Mouse (Mus musculus) hindbrain, embryonic 11.5 days (tissue): ENCODE results near the gene Pola2. TPM values are rescaled to one million over a fixed set of nuclear protein-coding genes. Genes with fewer than 3 reads are reported as not detected.

Source experiments
- ATAC-seq: fragments of 200-750 bp; cut with Nextera tagmentation; 2 replicates; pipeline ENCODE4 v1.8.0; 2017; ENCODE audit warnings: mild to moderate bottlenecking, moderate TSS enrichment, moderate library complexity; ENCODE audit not compliant: low FRiP score
- DNase-seq: peaks from one replicate; pipeline ENCODE4 v3.0.0-alpha.2; 2015; ENCODE audit warnings: low spot score
- H3K27ac ChIP-seq: fragments of 300-500 bp; sonication (generic); 2 replicates; pipeline ENCODE4 v1.5.1; 2014; ENCODE audit warnings: mild to moderate bottlenecking, low read depth, low read length
- H3K27me3 ChIP-seq: fragments of 300-500 bp; sonication (generic); 2 replicates; pipeline ENCODE4 v1.6.1; 2014; ENCODE audit warnings: mild to moderate bottlenecking, low read length, moderate library complexity, mixed read lengths; ENCODE audit not compliant: control insufficient read depth, insufficient read depth
- H3K36me3 ChIP-seq: fragments of 300-500 bp; sonication (generic); 2 replicates; pipeline ENCODE4 v1.6.1; 2014; ENCODE audit warnings: mild to moderate bottlenecking, low read length, moderate library complexity, mixed read lengths; ENCODE audit not compliant: control insufficient read depth, insufficient read depth
- H3K4me1 ChIP-seq: fragments of 300-500 bp; sonication (generic); replicated peaks from 2 replicates; pipeline ENCODE4 v1.6.1; 2014; ENCODE audit warnings: low read length, mixed read lengths; ENCODE audit not compliant: control insufficient read depth, insufficient read depth
- H3K4me2 ChIP-seq: fragments of 300-500 bp; sonication (generic); replicated peaks from 2 replicates; pipeline ENCODE4 v1.6.1; 2014; ENCODE audit warnings: mild to moderate bottlenecking, low read depth, low read length
- H3K4me3 ChIP-seq: fragments of 300-500 bp; sonication (generic); 2 replicates; pipeline ENCODE4 v1.5.1; 2014; ENCODE audit warnings: low read depth, low read length
- H3K9ac ChIP-seq: fragments of 300-500 bp; sonication (generic); 2 replicates; pipeline ENCODE4 v1.6.1; 2014; ENCODE audit warnings: low read depth, low read length
- H3K9me3 ChIP-seq: fragments of 300-500 bp; sonication (generic); 2 replicates; pipeline ENCODE4 v1.6.1; 2016; ENCODE audit warnings: low read length; ENCODE audit not compliant: control insufficient read depth
- WGBS: fragments of 180-500 bp; shearing (Covaris S2); extraction: QIAGEN DNeasy Blood & Tissue Kit; methylation state at CpG from one replicate; pipeline ENCODE4 v1.1.7; 2014; 5-methylcytosine and 5-hydroxymethylcytosine counted together
- polyA plus RNA-seq: library from polyadenylated mRNA; unstranded; fragments of >200 nt; fragmentation: Nextera tagmentation; extraction: Ambion mirVana; gene quantifications from 2 replicates; pipeline ENCODE4 v1.2.1, GENCODE M21; 2014

The Pola2 gene
- polyA plus RNA-seq, 1 experiment from 2014 or later: 67.7 TPM

- Histone ChIP-seq H3K4me2 (no peak overlapping the region), H3K9me3 (no peaks in the 10 kb centered on the region), H3K9ac (no peak overlapping the region), H3K4me1 (no peaks in the 10 kb centered on the region), H3K36me3 (no peaks in the 10 kb centered on the region), H3K4me3 (no peak overlapping the region), H3K27ac (no peak overlapping the region), H3K27me3 (no peaks in the 10 kb centered on the region)
- no peak for DNase-seq
- no peak for ATAC-seq
- 83% methylated on average over 3 of the region's 3 CpGs for WGBS
Observed at GRCm38 (mm10) chr19:5977717-5978116, 13.7 kb upstream of the Pola2 start.

GRCm38 (mm10) chr19:5975676-5976075 lies 11.7 kb upstream of the Pola2 start:
- WGBS: 84% methylated on average over 4 of the region's 4 CpGs
- H3K9ac ChIP-seq: no peak overlapping the region
- H3K27ac ChIP-seq: no peak overlapping the region
- no peak overlapping the region for H3K4me2 ChIP-seq
- no peak overlapping the region for H3K4me3 ChIP-seq
- no peaks in the 10 kb centered on the region for H3K4me1 ChIP-seq
- H3K36me3 ChIP-seq: no peaks in the 10 kb centered on the region
- H3K27me3 ChIP-seq: no peaks in the 10 kb centered on the region
- ATAC-seq (no peak), DNase-seq (no peak)
- H3K9me3 ChIP-seq: no peaks in the 10 kb centered on the region

GRCm38 (mm10) chr19:5975112-5975511 lies 11.1 kb upstream of the Pola2 start:
- 77% methylated on average over 4 of the region's 4 CpGs for WGBS
- H3K9me3 ChIP-seq: no peaks in the 10 kb centered on the region
- no peak overlapping the region for H3K4me3 ChIP-seq

GRCm38 (mm10) chr19:5967664-5968063 lies 3.7 kb upstream of the Pola2 start:
- Histone ChIP-seq H3K36me3 (no peaks in the 10 kb centered on the region), H3K27ac (no peak overlapping the region), H3K4me1 (0 out of 2 replicates have a peak, but pooled peaks cover under 1% of the 10 kb centered on the region), H3K9ac (no peak overlapping the region), H3K27me3 (no peaks in the 10 kb centered on the region), H3K4me3 (no peak overlapping the region), H3K4me2 (no peak overlapping the region), H3K9me3 (no peaks in the 10 kb centered on the region)
- DNase-seq: no peak
- 86% methylated on average over 10 of the region's 10 CpGs for WGBS
- no peak for ATAC-seq

More at GRCm38 (mm10) chr19:5975112-5975511, 11.1 kb upstream of the Pola2 start:
- Histone ChIP-seq H3K27ac (no peak overlapping the region), H3K4me2 (no peak overlapping the region), H3K27me3 (no peaks in the 10 kb centered on the region), H3K9ac (no peak overlapping the region), H3K4me1 (no peaks in the 10 kb centered on the region), H3K36me3 (no peaks in the 10 kb centered on the region)
- ATAC-seq: no peak
- no peak for DNase-seq

GRCm38 (mm10) chr19:5966786-5967185 lies 2.8 kb upstream of the Pola2 start:
- H3K9me3 ChIP-seq: no peaks in the 10 kb centered on the region
- H3K27me3 ChIP-seq: no peaks in the 10 kb centered on the region
- H3K4me2 ChIP-seq: no peak overlapping the region
- no peak overlapping the region for H3K27ac ChIP-seq
- H3K4me3 ChIP-seq: no peak overlapping the region
- no peak overlapping the region for H3K9ac ChIP-seq
- DNase-seq (no peak), ATAC-seq (no peak)
- H3K36me3 ChIP-seq: no peaks in the 10 kb centered on the region
- WGBS: 66% methylated on average over 6 of the region's 6 CpGs
- 0 out of 2 replicates have a peak, but pooled peaks cover 4% of the 10 kb centered on the region for H3K4me1 ChIP-seq

- H3K4me2 ChIP-seq: no peak overlapping the region
- no peak overlapping the region for H3K9ac ChIP-seq
- H3K4me3 ChIP-seq: no peak overlapping the region
- no peak overlapping the region for H3K27ac ChIP-seq
- no peaks in the 10 kb centered on the region for H3K9me3 ChIP-seq
- no peak for DNase-seq
- no peaks in the 10 kb centered on the region for H3K36me3 ChIP-seq
- WGBS: 89% methylated on average over 2 of the region's 2 CpGs
- 0 out of 2 replicates have a peak, but pooled peaks cover 4% of the 10 kb centered on the region for H3K4me1 ChIP-seq
- no peak for ATAC-seq
- H3K27me3 ChIP-seq: no peaks in the 10 kb centered on the region
Observed at GRCm38 (mm10) chr19:5965910-5966309, 1.9 kb upstream of the Pola2 start.

GRCm38 (mm10) chr19:5965280-5965679 lies 1.3 kb upstream of the Pola2 start:
- WGBS: 15% methylated on average over 4 of the region's 4 CpGs
- Histone ChIP-seq H3K27ac (no peak overlapping the region), H3K9ac (no peak overlapping the region), H3K36me3 (no peaks in the 10 kb centered on the region), H3K4me1 (0 out of 2 replicates have a peak, but pooled peaks cover 4% of the 10 kb centered on the region), H3K4me2 (no peak overlapping the region), H3K27me3 (no peaks in the 10 kb centered on the region), H3K4me3 (no peak overlapping the region), H3K9me3 (no peaks in the 10 kb centered on the region)
- DNase-seq (peak; percentile 87), ATAC-seq (no peak; the same call in 1 of the 2 replicates)

- Histone ChIP-seq H3K27me3 (no peaks in the 10 kb centered on the region), H3K36me3 (no peaks in the 10 kb centered on the region), H3K27ac (no peak overlapping the region), H3K4me3 (no peak overlapping the region; the same call in 1 of the 2 replicates), H3K4me1 (0 out of 2 replicates have a peak, but pooled peaks cover 4% of the 10 kb centered on the region), H3K9me3 (no peaks in the 10 kb centered on the region), H3K9ac (no peak overlapping the region), H3K4me2 (peak overlapping the region; percentile 75; the same call in 1 of the 2 replicates)
- WGBS: 82% methylated on average over 2 of the region's 2 CpGs
- DNase-seq (no peak), ATAC-seq (no peak)
Observed at GRCm38 (mm10) chr19:5964804-5965203, 802 bp upstream of the Pola2 start.

- 29% methylated on average over 1 of the region's 1 CpGs for whole genome bisulfite sequencing
- ATAC-seq: no peak
- H3K9ac ChIP-seq: no peak overlapping the region
Observed at GRCm38 (mm10) chr19:5962651-5963050, 1.4 kb downstream of the Pola2 start.

More at GRCm38 (mm10) chr19:5962651-5963050, 1.4 kb downstream of the Pola2 start:
- DNase-seq: no peak
- peak overlapping the region; percentile 75; the same call in 1 of the 2 replicates for H3K4me2 ChIP-seq
- 0 out of 2 replicates have a peak, but pooled peaks cover 4% of the 10 kb centered on the region for H3K4me1 ChIP-seq
- no peaks in the 10 kb centered on the region for H3K9me3 ChIP-seq
- H3K27ac ChIP-seq: no peak overlapping the region
- H3K27me3 ChIP-seq: no peaks in the 10 kb centered on the region
- H3K4me3 ChIP-seq: peak overlapping the region; percentile 71; the same call in 1 of the 2 replicates
- H3K36me3 ChIP-seq: no peaks in the 10 kb centered on the region
